Mouse (Mus musculus): ENCODE data around the gene Olfr585.

Olfr585 gene

DNA sequence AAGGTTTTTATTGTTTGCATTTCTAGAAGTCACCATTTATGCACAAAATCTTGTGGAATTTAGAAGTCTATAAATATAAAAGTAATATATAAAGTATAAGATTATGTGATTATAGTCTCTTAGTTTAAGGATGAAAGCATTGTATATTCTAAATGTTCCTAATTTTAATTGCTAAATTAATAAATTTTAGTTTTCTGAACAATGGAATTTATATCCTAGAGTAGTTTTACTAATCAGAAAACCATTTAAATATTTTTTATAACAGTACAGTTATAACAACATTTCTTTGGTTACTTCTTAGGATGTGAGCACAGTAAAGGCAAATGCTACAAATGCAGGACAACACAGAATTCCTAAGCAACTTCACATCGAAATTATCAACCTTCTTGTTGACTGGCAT, at the start of gene Olfr585:
TSS of gene Olfr585 (plus strand) at position 301 of the 400 bp plus-strand sequence.
- in situ Hi-C loops (cut with MboI; ENCODE audit: low sequenced_read_pairs) = no loop called here

DNA sequence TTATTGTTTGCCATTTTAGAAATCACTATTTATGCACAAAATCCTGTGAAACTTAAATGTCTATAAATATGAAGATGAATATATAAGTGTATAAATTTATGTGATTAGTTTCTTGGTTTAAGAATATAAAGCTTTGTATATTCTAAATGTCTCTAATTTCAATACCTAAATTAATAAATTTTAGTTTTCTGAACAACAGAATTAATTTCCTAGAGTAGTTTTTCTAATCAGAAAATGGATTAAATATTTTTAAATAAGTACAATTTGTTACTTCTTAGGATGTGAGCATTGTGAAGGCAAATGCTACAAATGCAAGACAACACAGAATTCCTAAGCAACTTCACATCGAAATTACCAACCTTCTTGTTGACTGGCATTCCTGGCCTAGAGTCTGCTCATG, 46.5 kb upstream of the Olfr585 start, which contains the start of gene Olfr583:
TSS of gene Olfr583 (plus strand) at position 301 of the 400 bp plus-strand sequence.
- in situ Hi-C loops (cut with MboI; ENCODE audit: low sequenced_read_pairs) = no loop called here

DNA sequence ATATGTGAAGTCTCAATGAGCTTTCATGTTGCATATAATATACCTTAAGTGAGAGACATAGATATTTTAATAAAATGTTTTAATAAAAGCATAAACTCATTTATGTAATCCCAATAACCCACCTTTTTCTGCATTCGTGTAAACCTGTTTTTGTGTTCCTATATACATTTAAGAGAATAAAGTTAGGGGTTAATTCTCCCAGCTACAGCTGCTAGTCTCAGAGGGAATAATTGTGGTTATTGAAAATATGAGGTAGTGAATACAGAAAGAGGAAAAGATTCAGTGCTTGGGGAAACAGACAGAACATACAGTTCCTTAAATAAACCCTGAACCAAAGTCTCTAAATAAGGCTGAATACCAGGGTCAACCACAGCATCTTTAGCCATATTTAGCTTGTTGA, 15.9 kb upstream of the Olfr585 start, which contains the start of gene Olfr584:
TSS of gene Olfr584 (plus strand) at position 301 of the 400 bp plus-strand sequence.
- in situ Hi-C loops (cut with MboI; ENCODE audit: low sequenced_read_pairs) = no loop called here

DNA sequence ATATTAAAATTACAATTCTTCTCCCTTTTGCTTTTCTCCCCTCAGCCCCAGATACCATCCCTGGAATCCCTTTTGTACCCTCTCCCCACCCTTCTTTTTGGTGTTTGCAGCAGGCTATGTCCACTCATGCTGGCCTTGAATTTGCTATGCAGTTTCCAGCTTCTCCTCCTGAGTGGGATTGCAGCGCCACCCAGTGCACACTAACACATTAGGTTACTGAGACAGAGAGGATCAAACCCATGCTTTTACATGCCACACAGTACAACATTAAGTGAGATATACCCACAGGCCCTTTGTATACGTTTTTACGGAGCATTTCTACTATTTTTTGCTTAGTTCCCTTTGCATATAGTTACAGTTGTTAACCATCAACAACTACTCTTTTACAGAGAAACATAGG, 21.9 kb downstream of the Olfr585 start:
- in situ Hi-C loops (cut with MboI; ENCODE audit: low sequenced_read_pairs) = no loop called here

GRCm38 (mm10) chr7:103125538-103125937, 28.0 kb downstream of the Olfr585 start, which contains the start of gene Olfr586:
TSS of gene Olfr586 (minus strand) at chr7:103125638.
- in situ Hi-C loops (cut with MboI; ENCODE audit: low sequenced_read_pairs) = no loop called here

GRCm38 (mm10) chr7:103140579-103140978, 43.1 kb downstream of the Olfr585 start, which contains the start of gene Olfr588-ps1:
TSS of gene Olfr588-ps1 (plus strand) at chr7:103140879.
- in situ Hi-C loops (cut with MboI; ENCODE audit: low sequenced_read_pairs) = no loop called here

Data from CH12F3 (cell line).